Mouse (Mus musculus): ENCODE measurements around the gene Kdm4c. TPM values are rescaled to one million over a fixed set of nuclear protein-coding genes. Genes with fewer than 3 reads are reported as not detected.
"Not testable (repeated sequence)": the region's sequence is repeated elsewhere in the genome, so short reads cannot be mapped to it uniquely, and the experiment has no call there.

Kdm4c gene
- polyA plus RNA-seq (2012; rRNA removed) = 1.5 and 1.7 TPM in 2 replicates

DNA sequence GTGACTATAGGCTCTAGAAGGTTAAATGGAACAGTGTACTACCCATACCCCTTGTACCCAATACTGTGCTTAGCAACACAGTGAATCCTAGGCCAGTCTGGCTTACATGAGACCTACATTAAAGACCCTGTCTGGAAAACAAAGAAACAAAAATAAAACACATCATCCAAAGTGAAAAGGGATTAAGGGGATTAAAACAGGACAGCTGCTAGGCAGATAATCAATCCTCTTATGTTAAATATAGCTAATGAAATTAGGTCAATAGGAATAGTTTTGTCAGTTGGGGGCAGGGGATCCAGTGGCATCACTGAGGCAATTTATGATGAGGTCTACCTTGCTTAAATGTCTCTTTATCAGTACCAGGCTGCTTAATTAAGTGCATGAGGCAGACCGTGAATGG is at the start of gene Kdm4c:
Kdm4c (plus strand) TSS at position 322 of the 400 bp plus-strand sequence.
- Histone ChIP-seq H3K27ac (ENCODE audit: insufficient read depth, low read length) (no peak within 1 kb of the TSS), H3K4me1 (ENCODE audit: control insufficient read depth, insufficient read depth, insufficient read length) (no peaks in the 10 kb centered on the region), H3K36me3 (ENCODE audit: control insufficient read depth, insufficient read depth, low read length) (no peaks in the 10 kb centered on the region), H3K4me3 (ENCODE audit: extremely low read depth, insufficient read depth, insufficient read length) (no peak within 1 kb of the TSS), H3K27me3 (ENCODE audit: control insufficient read depth, insufficient read depth, low read length) (no peaks in the 10 kb centered on the region)
- DNase-seq (ENCODE audit: low read depth in 1 of 2, low spot score in 2 of 2) = no peak
- TF ChIP-seq CTCF (IDR thresholded peaks at IDR 0.05; ENCODE audit: extremely low read depth, insufficient read depth, insufficient read length, insufficient replicate concordance) (no peak), POLR2A (IDR thresholded peaks at IDR 0.05; ENCODE audit: low read depth, low read length) (no peak)
- 96% methylated on average over 1 of the region's 1 CpGs for WGBS

DNA sequence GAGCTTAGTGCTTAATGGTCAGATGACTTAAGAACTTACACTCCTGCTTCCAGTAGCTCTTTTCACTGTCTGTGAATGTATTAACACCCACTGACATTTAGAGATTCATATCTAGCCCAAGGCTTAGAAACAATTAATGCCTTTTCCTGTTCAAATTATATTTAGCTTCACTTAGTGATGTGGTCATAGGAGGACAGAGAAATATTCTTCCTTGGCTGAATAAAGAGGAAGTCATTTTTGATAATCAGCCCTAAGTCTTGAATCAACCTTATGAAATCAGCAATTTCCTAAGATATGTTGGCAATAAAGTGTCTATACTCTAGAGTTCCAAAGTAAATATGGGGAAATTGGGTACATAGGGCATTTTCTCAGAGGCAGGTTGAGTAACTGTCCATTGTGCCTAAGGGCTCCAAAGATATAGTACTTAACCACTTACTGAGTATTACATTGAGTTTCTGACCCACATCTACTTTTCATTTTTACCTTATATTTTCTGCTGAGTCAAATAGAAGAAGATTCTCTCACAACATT is 41.0 kb upstream of the Kdm4c start:
- TF ChIP-seq CTCF (IDR thresholded peaks at IDR 0.05; ENCODE audit: extremely low read depth, insufficient read depth, insufficient read length, insufficient replicate concordance) (no peak), POLR2A (IDR thresholded peaks at IDR 0.05; ENCODE audit: low read depth, low read length) (no peak)
- Histone ChIP-seq H3K27ac (ENCODE audit: insufficient read depth, low read length) (no peak overlapping the region), H3K4me1 (ENCODE audit: control insufficient read depth, insufficient read depth, insufficient read length) (no peaks in the 10 kb centered on the region), H3K36me3 (ENCODE audit: control insufficient read depth, insufficient read depth, low read length) (no peaks in the 10 kb centered on the region), H3K27me3 (ENCODE audit: control insufficient read depth, insufficient read depth, low read length) (no peaks in the 10 kb centered on the region), H3K4me3 (ENCODE audit: extremely low read depth, insufficient read depth, insufficient read length) (no peak overlapping the region)
- DNase-seq (ENCODE audit: low read depth in 1 of 2, low spot score in 2 of 2) = no peak

DNA sequence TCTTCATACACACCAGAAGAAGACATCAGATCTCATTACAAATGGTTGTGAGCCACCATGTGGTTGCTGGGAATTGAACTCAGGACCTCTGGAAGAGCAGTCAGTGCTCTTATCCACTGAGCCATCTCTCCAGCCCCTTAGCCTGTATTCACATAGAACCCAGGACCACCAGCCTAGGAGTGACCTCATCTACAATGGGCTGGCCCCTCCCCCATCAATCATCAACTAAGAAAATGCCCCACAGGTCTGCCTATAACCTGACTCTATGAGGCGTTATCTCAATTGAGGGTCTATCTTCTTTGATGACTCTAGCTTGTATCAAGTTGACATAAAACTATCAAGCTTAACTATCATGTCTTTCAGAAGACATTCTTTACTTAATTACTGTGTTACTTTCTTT is 20.5 kb upstream of the Kdm4c start:
- H3K4me1 ChIP-seq (ENCODE audit: control insufficient read depth, insufficient read depth, insufficient read length); H3K36me3 ChIP-seq (ENCODE audit: control insufficient read depth, insufficient read depth, low read length); H3K27me3 ChIP-seq (ENCODE audit: control insufficient read depth, insufficient read depth, low read length); H3K4me3 ChIP-seq (ENCODE audit: extremely low read depth, insufficient read depth, insufficient read length); H3K27ac ChIP-seq (ENCODE audit: insufficient read depth, low read length); DNase-seq (ENCODE audit: low read depth in 1 of 2, low spot score in 2 of 2): not testable (repeated sequence)
- 84% methylated on average over 1 of the region's 1 CpGs for WGBS

DNA sequence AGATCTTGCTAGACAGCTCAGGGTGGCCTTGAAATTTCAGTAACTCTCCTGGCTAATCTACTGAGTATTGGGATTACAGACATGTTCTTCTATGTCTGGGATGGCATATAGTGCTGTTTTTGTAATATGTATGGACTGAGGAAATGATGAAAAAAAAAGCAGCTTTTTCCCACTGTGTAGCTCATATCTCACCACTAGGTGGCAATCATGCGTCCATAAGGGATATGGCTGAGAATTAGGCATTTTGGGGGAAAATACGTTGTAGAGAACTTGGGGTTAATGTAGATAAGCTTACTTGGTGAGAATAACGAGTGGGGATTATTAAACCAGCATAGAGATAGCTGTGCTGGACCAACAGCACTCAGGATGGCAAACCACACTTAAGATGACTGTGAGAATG is 19.9 kb upstream of the Kdm4c start:
- 23% methylated on average over 3 of the region's 3 CpGs for WGBS

DNA sequence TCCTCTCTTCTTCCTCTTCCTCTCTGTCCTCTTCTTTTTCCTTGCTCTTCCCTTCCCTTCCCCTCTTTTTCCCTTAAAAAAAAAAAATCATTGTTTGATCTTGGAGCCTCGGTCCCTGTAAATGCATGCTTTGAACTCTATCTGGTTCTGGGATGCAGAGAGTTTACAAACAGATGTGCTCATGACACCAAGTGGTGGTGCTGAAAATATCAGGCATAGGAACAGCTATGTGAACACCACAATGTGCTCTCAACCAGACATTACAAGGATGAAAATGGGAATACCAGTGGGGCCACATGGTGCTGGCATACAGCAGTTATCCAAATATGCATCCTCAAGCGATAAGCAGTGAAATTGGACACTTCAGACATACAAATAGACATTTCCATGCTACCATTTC is 18.1 kb upstream of the Kdm4c start:
- Histone ChIP-seq H3K36me3 (ENCODE audit: control insufficient read depth, insufficient read depth, low read length) (no peaks in the 10 kb centered on the region), H3K4me3 (ENCODE audit: extremely low read depth, insufficient read depth, insufficient read length) (no peak overlapping the region), H3K27me3 (ENCODE audit: control insufficient read depth, insufficient read depth, low read length) (no peaks in the 10 kb centered on the region), H3K27ac (ENCODE audit: insufficient read depth, low read length) (no peak overlapping the region), H3K4me1 (ENCODE audit: control insufficient read depth, insufficient read depth, insufficient read length) (no peaks in the 10 kb centered on the region)
- no peak for DNase-seq (ENCODE audit: low read depth in 1 of 2, low spot score in 2 of 2)
- TF ChIP-seq POLR2A (IDR thresholded peaks at IDR 0.05; ENCODE audit: low read depth, low read length) = no peak
- 76% methylated on average over 2 of the region's 2 CpGs for WGBS

More for the DNA sequence above, 19.9 kb upstream of the Kdm4c start:
- Histone ChIP-seq H3K36me3 (ENCODE audit: control insufficient read depth, insufficient read depth, low read length) (no peaks in the 10 kb centered on the region), H3K27me3 (ENCODE audit: control insufficient read depth, insufficient read depth, low read length) (no peaks in the 10 kb centered on the region), H3K4me3 (ENCODE audit: extremely low read depth, insufficient read depth, insufficient read length) (no peak overlapping the region), H3K27ac (ENCODE audit: insufficient read depth, low read length) (no peak overlapping the region), H3K4me1 (ENCODE audit: control insufficient read depth, insufficient read depth, insufficient read length) (no peaks in the 10 kb centered on the region)
- no peak for DNase-seq (ENCODE audit: low read depth in 1 of 2, low spot score in 2 of 2)
- TF ChIP-seq CTCF (IDR thresholded peaks at IDR 0.05; ENCODE audit: extremely low read depth, insufficient read depth, insufficient read length, insufficient replicate concordance) (no peak), POLR2A (IDR thresholded peaks at IDR 0.05; ENCODE audit: low read depth, low read length) (no peak)

DNA sequence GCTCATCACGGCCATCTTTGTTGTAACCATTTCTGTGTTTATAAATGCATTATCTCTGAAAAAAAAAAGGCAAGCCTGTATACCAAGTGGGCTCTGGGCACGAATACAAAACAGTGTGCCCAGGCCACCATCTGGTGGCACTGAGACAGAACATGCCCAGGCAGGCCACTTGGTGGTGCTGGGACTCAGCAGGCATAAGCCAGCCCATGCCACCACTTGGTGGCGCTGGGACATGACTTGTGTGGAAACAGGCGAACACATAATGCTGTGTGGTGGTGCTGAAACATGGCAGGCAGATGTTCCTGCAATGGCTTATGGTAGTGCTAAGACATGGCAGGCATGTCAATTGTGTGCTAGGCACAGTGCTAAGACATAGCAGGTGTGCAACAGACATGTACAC is 11.3 kb upstream of the Kdm4c start:
- no peaks in the 10 kb centered on the region for H3K36me3 ChIP-seq (ENCODE audit: control insufficient read depth, insufficient read depth, low read length)
- no peak for DNase-seq (ENCODE audit: low read depth in 1 of 2, low spot score in 2 of 2)
- H3K4me1 ChIP-seq (ENCODE audit: control insufficient read depth, insufficient read depth, insufficient read length) = no peaks in the 10 kb centered on the region
- WGBS = 69% methylated on average over 4 of the region's 4 CpGs
- no peaks in the 10 kb centered on the region for H3K27me3 ChIP-seq (ENCODE audit: control insufficient read depth, insufficient read depth, low read length)
- TF ChIP-seq CTCF (IDR thresholded peaks at IDR 0.05; ENCODE audit: extremely low read depth, insufficient read depth, insufficient read length, insufficient replicate concordance) = 0 out of 2 replicates have a peak, but pooled peaks have one; percentile 7
- TF ChIP-seq POLR2A (IDR thresholded peaks at IDR 0.05; ENCODE audit: low read depth, low read length) = no peak
- no peak overlapping the region for H3K27ac ChIP-seq (ENCODE audit: insufficient read depth, low read length)
- no peak overlapping the region for H3K4me3 ChIP-seq (ENCODE audit: extremely low read depth, insufficient read depth, insufficient read length)

DNA sequence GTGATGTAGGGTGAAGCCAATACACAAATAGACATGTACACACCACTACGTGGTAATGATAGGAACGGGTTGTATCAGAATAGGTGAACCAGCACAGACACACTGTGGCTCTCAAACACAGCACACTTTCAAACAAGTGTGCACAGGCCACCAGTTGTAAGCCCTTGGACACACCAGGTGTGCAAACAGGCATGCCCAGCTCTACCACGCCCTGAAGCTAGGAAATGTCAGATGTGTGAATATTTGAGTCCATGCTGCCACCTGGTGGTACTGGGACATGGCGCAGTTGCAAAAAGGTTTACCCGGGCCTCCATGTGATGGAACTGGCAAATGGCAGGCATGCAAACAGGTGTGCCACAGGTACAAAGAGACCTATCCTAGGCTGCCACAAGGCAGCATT is 10.9 kb upstream of the Kdm4c start:
- peak; percentile 31; the same call in 1 of the 2 replicates for TF ChIP-seq CTCF (IDR thresholded peaks at IDR 0.05; ENCODE audit: extremely low read depth, insufficient read depth, insufficient read length, insufficient replicate concordance)
- TF ChIP-seq POLR2A (IDR thresholded peaks at IDR 0.05; ENCODE audit: low read depth, low read length) = no peak
- 74% methylated on average over 5 of the region's 5 CpGs for WGBS
- peak; percentile 17 to 41 for DNase-seq (ENCODE audit: low read depth in 1 of 2, low spot score in 2 of 2)
- H3K4me1 ChIP-seq (ENCODE audit: control insufficient read depth, insufficient read depth, insufficient read length) = no peaks in the 10 kb centered on the region
- H3K4me3 ChIP-seq (ENCODE audit: extremely low read depth, insufficient read depth, insufficient read length) = no peak overlapping the region
- H3K27me3 ChIP-seq (ENCODE audit: control insufficient read depth, insufficient read depth, low read length) = no peaks in the 10 kb centered on the region
- H3K27ac ChIP-seq (ENCODE audit: insufficient read depth, low read length) = no peak overlapping the region
- H3K36me3 ChIP-seq (ENCODE audit: control insufficient read depth, insufficient read depth, low read length) = no peaks in the 10 kb centered on the region

All from spleen, adult 2 months (tissue).